In genomic region chr16:43574006-43574764, GRCm38 (mm10) we compare ENCODE assay signal across 8 mouse cellular contexts.
DNase-seq lines count a peak whose midpoint lies in the region; ATAC-seq and TF ChIP-seq lines count a peak whose summit lies in the region.

No protein-coding gene starts in this region.

- H3K27me3 ChIP-seq in E14TG2a.4 (ENCODE audit: insufficient read depth, low read length), result peaks cover 16% of the 10 kb centered on the region; the same call in 1 of the 2 replicates
- no peaks in the 10 kb centered on the region for H3K27me3 ChIP-seq in forebrain, embryonic 12.5 days
- no peaks in the 10 kb centered on the region for H3K27me3 ChIP-seq in heart, embryonic 16.5 days (ENCODE audit: control insufficient read depth, insufficient read depth, low read length)
- no peaks in the 10 kb centered on the region for H3K27me3 ChIP-seq in liver, embryonic 14.5 days (ENCODE audit: control insufficient read depth, insufficient read depth, low read length)
- H3K27me3 ChIP-seq in neural tube, embryonic 12.5 days (replicated peaks), result no peaks in the 10 kb centered on the region
- H3K27me3 ChIP-seq in stomach, postnatal 0 days (ENCODE audit: control insufficient read depth, insufficient read depth, low read length), result no peaks in the 10 kb centered on the region

- H3K36me3 ChIP-seq in E14TG2a.4 (ENCODE audit: insufficient read depth, low read length), result no peaks in the 10 kb centered on the region
- peaks cover 27% of the 10 kb centered on the region for H3K36me3 ChIP-seq in forebrain, embryonic 12.5 days (replicated peaks)
- H3K36me3 ChIP-seq in heart, embryonic 16.5 days (ENCODE audit: control insufficient read depth, insufficient read depth), result 0 out of 2 replicates have a peak, but pooled peaks cover 2% of the 10 kb centered on the region
- no peaks in the 10 kb centered on the region for H3K36me3 ChIP-seq in liver, embryonic 14.5 days (replicated peaks; ENCODE audit: control insufficient read depth, insufficient read depth, low read depth)
- H3K36me3 ChIP-seq in neural tube, embryonic 12.5 days, result peaks cover 16% of the 10 kb centered on the region
- no peaks in the 10 kb centered on the region for H3K36me3 ChIP-seq in stomach, postnatal 0 days (ENCODE audit: control insufficient read depth, insufficient read depth, low read length)

- TF ChIP-seq CTCF in E14TG2a.4 (conservative IDR thresholded peaks at IDR 0.05; ENCODE audit: low read length), result peak; percentile 83
- TF ChIP-seq CTCF in liver, embryonic 14.5 days (IDR thresholded peaks at IDR 0.05; ENCODE audit: low read depth), result peak; percentile 79
- TF ChIP-seq CTCF in stomach, postnatal 0 days (IDR thresholded peaks at IDR 0.05; ENCODE audit: low read depth), result peak; percentile 95

- H3K4me2 ChIP-seq in forebrain, embryonic 12.5 days, result no peak overlapping the region
- H3K4me2 ChIP-seq in heart, embryonic 16.5 days (ENCODE audit: low read depth, low read length), result no peak overlapping the region; the same call in 1 of the 2 replicates
- H3K4me2 ChIP-seq in liver, embryonic 14.5 days (ENCODE audit: low read depth), result no peak overlapping the region
- H3K4me2 ChIP-seq in neural tube, embryonic 12.5 days (replicated peaks), result no peak overlapping the region
- H3K4me2 ChIP-seq in stomach, postnatal 0 days (replicated peaks; ENCODE audit: low read depth), result no peak overlapping the region

- ATAC-seq in forebrain, embryonic 12.5 days (ENCODE audit: low FRiP score), result peak; percentile 64; the same call in 1 of the 2 replicates
- peak; percentile 53 for ATAC-seq in heart, embryonic 16.5 days (replicated peaks; ENCODE audit: extremely low read depth, insufficient read depth, low FRiP score)
- ATAC-seq in liver, embryonic 14.5 days (ENCODE audit: insufficient read depth), result peak; percentile 43; the same call in 1 of the 2 replicates
- peak; percentile 59 for ATAC-seq in neural tube, embryonic 12.5 days (ENCODE audit: low FRiP score, low read depth)
- ATAC-seq in stomach, postnatal 0 days (ENCODE audit: low FRiP score, low TSS enrichment), result peak; percentile 89

- H3K4me1 ChIP-seq in E14TG2a.4 (replicated peaks; ENCODE audit: low read depth, low read length), result peaks cover 60% of the 10 kb centered on the region
- H3K4me1 ChIP-seq in forebrain, embryonic 12.5 days, result peaks cover 54% of the 10 kb centered on the region
- peaks cover 48% of the 10 kb centered on the region for H3K4me1 ChIP-seq in heart, embryonic 16.5 days (ENCODE audit: control insufficient read depth, insufficient read depth, low read length)
- H3K4me1 ChIP-seq in liver, embryonic 14.5 days (replicated peaks; ENCODE audit: control insufficient read depth in 2 of 2, insufficient read depth in 2 of 2, low read length in 1 of 2), result no peaks in the 10 kb centered on the region
- H3K4me1 ChIP-seq in neural tube, embryonic 12.5 days, result peaks cover 24% of the 10 kb centered on the region
- peaks cover 3% of the 10 kb centered on the region; the same call in 1 of the 2 replicates for H3K4me1 ChIP-seq in stomach, postnatal 0 days (replicated peaks; ENCODE audit: control insufficient read depth, insufficient read depth)

- DNase-seq in c-Kit-positive CD71-positive TER-119-positive erythroid progenitor cells, embryonic 14.5 days (ENCODE audit: low spot score), result peak; percentile 39
- peak; percentile 93 to 96 for DNase-seq in kidney, postnatal 25 days
- DNase-seq in liver, embryonic 14.5 days (ENCODE audit: low read depth in 3 of 3, low spot score in 3 of 3), result peak; percentile 10 to 17 (median 11)
- peak; percentile 82 for DNase-seq in stomach, postnatal 0 days (ENCODE audit: low spot score)

- no peak for TF ChIP-seq EP300 in liver, embryonic 14.5 days (IDR thresholded peaks at IDR 0.05; ENCODE audit: low read depth)
- TF ChIP-seq EP300 in stomach, postnatal 0 days (optimal IDR thresholded peaks at IDR 0.05), result no peak

- H3K4me3 ChIP-seq in E14TG2a.4 (replicated peaks; ENCODE audit: low read length), result no peak overlapping the region
- H3K4me3 ChIP-seq in forebrain, embryonic 12.5 days (replicated peaks), result no peak overlapping the region
- no peak overlapping the region for H3K4me3 ChIP-seq in heart, embryonic 16.5 days (ENCODE audit: low read length)
- H3K4me3 ChIP-seq in liver, embryonic 14.5 days (ENCODE audit: insufficient read depth in 1 of 2, low read depth in 2 of 2, low read length in 2 of 2), result no peak overlapping the region
- no peak overlapping the region for H3K4me3 ChIP-seq in neural tube, embryonic 12.5 days
- H3K4me3 ChIP-seq in stomach, postnatal 0 days (ENCODE audit: low read depth, low read length), result no peak overlapping the region

- 0 out of 2 replicates have a peak overlapping the region, but pooled peaks have one; percentile 14 for H3K9ac ChIP-seq in forebrain, embryonic 12.5 days
- H3K9ac ChIP-seq in heart, embryonic 16.5 days (ENCODE audit: low read length), result no peak overlapping the region
- no peak overlapping the region for H3K9ac ChIP-seq in liver, embryonic 14.5 days (replicated peaks)
- no peak overlapping the region for H3K9ac ChIP-seq in neural tube, embryonic 12.5 days
- no peak overlapping the region for H3K9ac ChIP-seq in stomach, postnatal 0 days (ENCODE audit: low read length)

- no peaks in the 10 kb centered on the region for H3K9me3 ChIP-seq in E14TG2a.4 (ENCODE audit: low read length)
- no peaks in the 10 kb centered on the region for H3K9me3 ChIP-seq in forebrain, embryonic 12.5 days
- no peaks in the 10 kb centered on the region for H3K9me3 ChIP-seq in heart, embryonic 16.5 days (replicated peaks; ENCODE audit: control insufficient read depth, low read length)
- no peaks in the 10 kb centered on the region for H3K9me3 ChIP-seq in liver, embryonic 14.5 days (ENCODE audit: control insufficient read depth, low read length)
- no peaks in the 10 kb centered on the region for H3K9me3 ChIP-seq in neural tube, embryonic 12.5 days
- H3K9me3 ChIP-seq in stomach, postnatal 0 days (ENCODE audit: control insufficient read depth, low read length), result no peaks in the 10 kb centered on the region

- peak overlapping the region; percentile 85 for H3K27ac ChIP-seq in forebrain, embryonic 12.5 days
- peak overlapping the region; percentile 78 for H3K27ac ChIP-seq in heart, embryonic 16.5 days (ENCODE audit: low read length)
- H3K27ac ChIP-seq in liver, embryonic 14.5 days, result no peak overlapping the region
- no peak overlapping the region for H3K27ac ChIP-seq in neural tube, embryonic 12.5 days
- peak overlapping the region; percentile 65 for H3K27ac ChIP-seq in stomach, postnatal 0 days (replicated peaks)

- 52% methylated on average over 7 of the region's 7 CpGs for WGBS in forebrain, embryonic 12.5 days
- 36% methylated on average over 7 of the region's 7 CpGs for WGBS in heart, embryonic 16.5 days
- WGBS in liver, embryonic 14.5 days (ENCODE audit: insufficient replicate concordance), result 25% methylated on average over 7 of the region's 7 CpGs
- 59% methylated on average over 7 of the region's 7 CpGs for WGBS in neural tube, embryonic 12.5 days
- 37% methylated on average over 7 of the region's 7 CpGs for WGBS in stomach, postnatal 0 days

Comparison
In these comparisons a context has a peak if more than half of its experiments do, and no peak if none do; other contexts are left out.
1. DNase-seq: peak in every context shown above with its lines; median percentile 94 in kidney, postnatal 25 days; 82 in stomach, postnatal 0 days; 39 in c-Kit-positive CD71-positive TER-119-positive erythroid progenitor cells, embryonic 14.5 days; 11 in liver, embryonic 14.5 days.
2. H3K27ac ChIP-seq: peak in forebrain, embryonic 12.5 days (single experiment), heart, embryonic 16.5 days (single experiment) and stomach, postnatal 0 days (single experiment); none in liver, embryonic 14.5 days (single experiment) and neural tube, embryonic 12.5 days (single experiment).
3. Peak in every context shown above with its lines, with median percentiles within 50 percentile points of each other: CTCF ChIP-seq and ATAC-seq.